Mouse (Mus musculus) embryonic facial prominence, embryonic 13.5 days (tissue): ENCODE data around the gene Ppil4. TPM values are rescaled to one million over a fixed set of nuclear protein-coding genes. Genes with fewer than 3 reads are reported as not detected.

ENCODE experiments used
- ATAC-seq: fragments of 200-750 bp; cut with Nextera tagmentation; 2 replicates; pipeline ENCODE4 v1.8.0; 2017; ENCODE audit warnings: low read depth; ENCODE audit not compliant: insufficient number of reproducible peaks, insufficient read depth, low FRiP score, low TSS enrichment
- H3K27ac ChIP-seq: fragments of 300-500 bp; sonication (generic); 2 replicates; pipeline ENCODE4 v1.5.1; 2015; ENCODE audit warnings: moderate library complexity, mild to moderate bottlenecking, inconsistent platforms
- H3K27me3 ChIP-seq: fragments of 300-500 bp; sonication (generic); 2 replicates; pipeline ENCODE4 v1.6.1; 2015; ENCODE audit warnings: mild to moderate bottlenecking, inconsistent platforms
- H3K36me3 ChIP-seq: fragments of 300-500 bp; sonication (generic); 2 replicates; pipeline ENCODE4 v1.6.1; 2015; ENCODE audit warnings: mild to moderate bottlenecking, inconsistent platforms
- H3K4me1 ChIP-seq: fragments of 300-500 bp; sonication (generic); 2 replicates; pipeline ENCODE4 v1.6.1; 2015; ENCODE audit warnings: inconsistent platforms
- H3K4me2 ChIP-seq: fragments of 300-500 bp; sonication (generic); 2 replicates; pipeline ENCODE4 v1.6.1; 2015; ENCODE audit warnings: moderate library complexity, mild to moderate bottlenecking, inconsistent platforms
- H3K4me3 ChIP-seq: fragments of 300-500 bp; sonication (generic); 2 replicates; pipeline ENCODE4 v1.5.1; 2015; ENCODE audit warnings: mild to moderate bottlenecking, inconsistent platforms
- H3K9ac ChIP-seq: fragments of 300-500 bp; sonication (generic); 2 replicates; pipeline ENCODE4 v1.6.1; 2015; ENCODE audit warnings: mild to moderate bottlenecking, inconsistent platforms
- H3K9me3 ChIP-seq: fragments of 300-500 bp; sonication (generic); 2 replicates; pipeline ENCODE4 v1.6.1; 2016; ENCODE audit warnings: inconsistent platforms
- WGBS: fragments of 180-500 bp; shearing (Covaris S2); methylation state at CpG from one replicate; pipeline ENCODE4 v1.1.7; 2015; ENCODE audit warnings: mixed read lengths; 5-methylcytosine and 5-hydroxymethylcytosine counted together
- polyA plus RNA-seq: library from polyadenylated mRNA; unstranded; fragments of >200 nt; fragmentation: Nextera tagmentation; extraction: Ambion mirVana; gene quantifications from 2 replicates; pipeline ENCODE4 v1.2.1, GENCODE M21; 2015

The Ppil4 gene
- polyA plus RNA-seq, 1 experiment from 2014 or later, result 44.0 TPM

GRCm38 (mm10) chr10:7825281-7825665, 32.6 kb downstream of the Ppil4 start:
- no peak for ATAC-seq
- Histone ChIP-seq H3K36me3 (peaks cover 42% of the 10 kb centered on the region), H3K27ac (no peak overlapping the region), H3K9me3 (no peaks in the 10 kb centered on the region), H3K9ac (no peak overlapping the region), H3K27me3 (no peaks in the 10 kb centered on the region), H3K4me3 (no peak overlapping the region), H3K4me2 (no peak overlapping the region), H3K4me1 (no peaks in the 10 kb centered on the region)
- 90% methylated on average over 4 of the region's 4 CpGs for WGBS

GRCm38 (mm10) chr10:7826106-7826505, 33.4 kb downstream of the Ppil4 start:
- no peak overlapping the region for H3K4me2 ChIP-seq
- H3K27me3 ChIP-seq, result no peaks in the 10 kb centered on the region
- H3K27ac ChIP-seq, result no peak overlapping the region
- H3K9me3 ChIP-seq, result no peaks in the 10 kb centered on the region
- H3K9ac ChIP-seq, result no peak overlapping the region
- no peak overlapping the region for H3K4me3 ChIP-seq
- no peaks in the 10 kb centered on the region for H3K4me1 ChIP-seq
- H3K36me3 ChIP-seq, result peaks cover 38% of the 10 kb centered on the region
- no peak for ATAC-seq
- WGBS, result 96% methylated on average over 9 of the region's 9 CpGs

- H3K9ac ChIP-seq, result peak within 1 kb of the TSS; percentile 61
- peak within 1 kb of the TSS; percentile 60 for H3K4me2 ChIP-seq
- H3K4me3 ChIP-seq, result peak within 1 kb of the TSS; percentile 34
- H3K4me1 ChIP-seq, result peaks cover 13% of the 10 kb centered on the region
- ATAC-seq, result no peak
- H3K36me3 ChIP-seq, result no peaks in the 10 kb centered on the region
- no peak within 1 kb of the TSS for H3K27ac ChIP-seq
- 3% methylated on average over 15 of the region's 15 CpGs for WGBS
- H3K9me3 ChIP-seq, result no peaks in the 10 kb centered on the region
- no peaks in the 10 kb centered on the region for H3K27me3 ChIP-seq
These were observed 39.5 kb downstream of the Ppil4 start, which contains the start of gene Zc3h12d for GRCm38 (mm10) chr10:7832171-7832676. Gene Zc3h12d (plus strand): TSS chr10:7832470.

GRCm38 (mm10) chr10:7833377-7834165, 40.9 kb downstream of the Ppil4 start:
- Histone ChIP-seq H3K36me3 (no peaks in the 10 kb centered on the region), H3K4me1 (peaks cover 20% of the 10 kb centered on the region), H3K9ac (no peak overlapping the region), H3K4me3 (no peak overlapping the region), H3K4me2 (no peak overlapping the region), H3K27ac (no peak overlapping the region), H3K27me3 (no peaks in the 10 kb centered on the region), H3K9me3 (no peaks in the 10 kb centered on the region)
- no peak for ATAC-seq
- WGBS, result 78% methylated on average over 9 of the region's 9 CpGs

DNA sequence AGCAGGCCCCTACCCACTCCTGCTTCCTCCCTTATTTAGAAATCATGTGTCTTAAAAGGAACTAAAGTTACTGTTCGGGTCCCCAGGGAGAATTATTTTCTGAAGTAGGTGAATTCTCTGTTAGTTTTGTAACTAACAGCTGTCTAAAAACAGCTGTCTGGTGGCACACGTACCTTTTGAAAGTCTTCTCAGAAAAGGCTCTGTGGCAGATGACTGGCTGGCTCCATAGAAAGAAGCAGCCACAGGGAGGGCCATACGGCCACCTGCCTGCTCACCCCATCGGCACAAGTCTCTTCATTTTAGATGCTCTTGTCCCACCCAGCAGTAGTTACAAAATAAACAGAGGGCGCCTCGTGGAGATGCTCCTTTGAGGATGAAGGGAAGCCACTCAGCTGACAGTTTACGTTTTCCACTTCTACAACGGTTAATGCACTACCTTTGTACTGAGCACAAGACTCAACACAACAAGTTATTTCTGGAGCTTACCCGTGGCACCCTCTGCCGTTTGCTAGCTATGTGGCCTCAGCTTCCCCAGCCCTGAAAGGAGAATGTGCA, 42.1 kb downstream of the Ppil4 start:
- whole genome bisulfite sequencing, result 77% methylated on average over 10 of the region's 10 CpGs
- no peak for ATAC-seq
- Histone ChIP-seq H3K9me3 (no peaks in the 10 kb centered on the region), H3K4me2 (no peak overlapping the region), H3K4me3 (no peak overlapping the region), H3K4me1 (peaks cover 23% of the 10 kb centered on the region), H3K27ac (no peak overlapping the region), H3K27me3 (no peaks in the 10 kb centered on the region), H3K36me3 (no peaks in the 10 kb centered on the region), H3K9ac (no peak overlapping the region)

DNA sequence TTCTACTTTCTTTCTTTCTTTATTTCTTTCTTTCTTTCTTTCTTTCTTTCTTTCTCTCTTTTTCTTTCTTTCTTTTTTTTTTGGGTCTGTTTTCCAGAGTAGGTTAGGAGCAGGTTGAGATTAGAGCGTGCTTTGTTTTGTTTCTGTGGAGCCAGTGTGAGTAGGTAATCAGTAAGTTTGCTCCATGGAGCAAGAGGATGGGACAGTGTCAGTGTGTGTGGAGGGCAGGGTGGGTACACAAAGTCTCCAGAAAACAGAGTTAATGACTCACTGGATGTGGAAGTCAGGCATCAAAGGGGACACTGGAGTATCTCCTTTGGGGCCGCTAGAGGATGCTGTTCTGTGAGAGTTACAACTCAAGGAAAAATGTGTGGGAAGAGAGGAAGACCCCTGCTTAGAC, 44.2 kb downstream of the Ppil4 start:
- Histone ChIP-seq H3K9me3 (no peaks in the 10 kb centered on the region), H3K4me2 (no peak overlapping the region), H3K4me1 (peaks cover 22% of the 10 kb centered on the region), H3K9ac (no peak overlapping the region), H3K4me3 (no peak overlapping the region), H3K27me3 (no peaks in the 10 kb centered on the region), H3K27ac (no peak overlapping the region), H3K36me3 (no peaks in the 10 kb centered on the region)
- WGBS, result 72% methylated on average over 2 of the region's 2 CpGs
- ATAC-seq, result no peak

- Histone ChIP-seq H3K4me1 (peaks cover 16% of the 10 kb centered on the region), H3K4me2 (no peak overlapping the region), H3K9me3 (no peaks in the 10 kb centered on the region), H3K27ac (no peak overlapping the region), H3K9ac (no peak overlapping the region), H3K4me3 (no peak overlapping the region), H3K36me3 (no peaks in the 10 kb centered on the region), H3K27me3 (no peaks in the 10 kb centered on the region)
- ATAC-seq, result no peak
- WGBS, result 90% methylated on average over 8 of the region's 8 CpGs
These were observed 44.8 kb downstream of the Ppil4 start for GRCm38 (mm10) chr10:7837446-7837845.

DNA sequence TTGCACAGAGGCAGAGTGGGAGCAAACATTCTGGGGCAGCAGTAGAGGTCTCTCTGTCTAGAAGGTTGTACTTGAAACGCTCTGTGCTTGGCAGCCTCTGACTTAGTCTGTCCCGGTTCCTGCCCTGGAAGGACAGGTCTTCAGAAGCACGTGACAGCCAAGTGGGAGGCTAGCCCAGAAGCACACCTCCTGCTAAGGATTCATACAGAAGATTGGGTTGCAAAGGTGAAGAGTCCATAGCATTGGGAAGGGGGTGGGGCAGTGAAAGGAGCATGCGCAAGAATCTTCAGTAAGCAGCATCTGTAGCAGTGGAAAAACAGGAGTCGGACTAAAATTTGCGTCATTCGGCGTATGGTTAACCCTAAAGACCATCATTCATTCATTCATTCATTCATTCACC, 45.3 kb downstream of the Ppil4 start:
- H3K9me3 ChIP-seq, result no peaks in the 10 kb centered on the region
- 89% methylated on average over 8 of the region's 8 CpGs for WGBS
- H3K4me2 ChIP-seq, result no peak overlapping the region
- no peaks in the 10 kb centered on the region for H3K36me3 ChIP-seq
- peaks cover 11% of the 10 kb centered on the region; the same call in 1 of the 2 replicates for H3K4me1 ChIP-seq
- no peak for ATAC-seq
- no peak overlapping the region for H3K4me3 ChIP-seq
- H3K9ac ChIP-seq, result no peak overlapping the region
- H3K27ac ChIP-seq, result no peak overlapping the region
- no peaks in the 10 kb centered on the region for H3K27me3 ChIP-seq

DNA sequence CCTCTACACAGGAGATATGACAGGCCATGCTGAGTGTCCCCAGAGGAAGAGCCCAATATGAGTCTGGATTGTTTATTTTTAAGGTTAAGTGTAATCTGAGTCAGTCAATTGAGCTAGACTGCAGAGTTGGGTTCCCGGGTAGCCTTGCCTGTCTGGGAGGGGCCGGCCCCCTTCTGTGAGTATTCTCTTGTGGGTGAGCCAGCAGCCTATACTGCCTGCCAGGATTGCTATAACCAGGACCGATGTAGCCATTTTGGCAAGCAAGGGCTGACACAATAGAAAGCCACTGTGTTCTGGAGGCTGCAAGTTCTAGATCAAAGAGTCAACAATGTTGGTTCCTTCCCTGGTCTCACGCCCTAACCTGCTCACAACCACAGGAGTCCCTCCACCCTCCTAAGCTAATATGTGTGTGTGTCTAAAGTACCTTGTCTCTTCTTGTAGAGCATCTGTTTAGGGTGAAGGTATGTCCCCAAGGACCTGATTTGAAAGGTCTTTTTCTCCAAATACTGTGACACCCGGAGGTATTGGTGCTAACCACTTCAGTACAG, 46.3 kb downstream of the Ppil4 start:
- no peak overlapping the region for H3K4me2 ChIP-seq
- H3K4me3 ChIP-seq, result no peak overlapping the region
- no peak for ATAC-seq
- 0 out of 2 replicates have a peak, but pooled peaks cover 11% of the 10 kb centered on the region for H3K4me1 ChIP-seq
- no peak overlapping the region for H3K27ac ChIP-seq
- no peaks in the 10 kb centered on the region for H3K36me3 ChIP-seq
- 74% methylated on average over 5 of the region's 5 CpGs for WGBS
- no peaks in the 10 kb centered on the region for H3K9me3 ChIP-seq
- no peaks in the 10 kb centered on the region for H3K27me3 ChIP-seq
- H3K9ac ChIP-seq, result no peak overlapping the region

GRCm38 (mm10) chr10:7839551-7840352, 47.1 kb downstream of the Ppil4 start:
- ATAC-seq, result no peak
- Histone ChIP-seq H3K4me2 (no peak overlapping the region), H3K9me3 (no peaks in the 10 kb centered on the region), H3K9ac (no peak overlapping the region), H3K27ac (no peak overlapping the region), H3K4me1 (0 out of 2 replicates have a peak, but pooled peaks cover 11% of the 10 kb centered on the region), H3K27me3 (no peaks in the 10 kb centered on the region), H3K36me3 (no peaks in the 10 kb centered on the region), H3K4me3 (no peak overlapping the region)
- 84% methylated on average over 22 of the region's 22 CpGs for WGBS

DNA sequence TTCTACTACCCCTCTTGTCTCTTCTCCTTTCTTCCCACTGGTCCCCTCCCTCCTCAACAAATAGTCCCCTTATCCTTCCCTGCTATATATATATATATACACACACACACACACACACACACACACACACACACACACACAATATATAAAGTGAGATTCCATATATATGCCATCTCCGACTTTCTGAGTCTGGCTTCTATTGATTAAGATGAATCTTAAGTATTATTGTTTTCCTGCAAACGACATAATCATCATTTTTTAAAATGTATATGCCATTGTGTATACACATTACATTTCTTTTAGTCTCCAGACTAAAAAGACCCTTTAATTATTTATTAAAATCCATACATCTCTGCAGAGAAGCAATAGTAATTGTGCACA, 47.7 kb downstream of the Ppil4 start:
- WGBS, result 83% methylated on average over 2 of the region's 2 CpGs
- ATAC-seq, result no peak

More for the DNA sequence above, 47.7 kb downstream of the Ppil4 start:
- no peak overlapping the region for H3K9ac ChIP-seq
- no peak overlapping the region for H3K4me2 ChIP-seq
- 0 out of 2 replicates have a peak, but pooled peaks cover 11% of the 10 kb centered on the region for H3K4me1 ChIP-seq
- H3K27ac ChIP-seq, result no peak overlapping the region
- H3K27me3 ChIP-seq, result no peaks in the 10 kb centered on the region
- H3K9me3 ChIP-seq, result no peaks in the 10 kb centered on the region
- H3K4me3 ChIP-seq, result no peak overlapping the region
- H3K36me3 ChIP-seq, result no peaks in the 10 kb centered on the region
